Mouse (Mus musculus) CH12.LX (cell line): ENCODE data around the gene Tmem117. TPM values are rescaled to one million over a fixed set of nuclear protein-coding genes. Genes with fewer than 3 reads are reported as not detected.

Experiments used
- DNase-seq: peaks from one replicate; pipeline ENCODE4 v3.0.0-alpha.2; 2013; ENCODE audit errors: extremely low read depth
- H3K27ac ChIP-seq: 2 replicates; pipeline ENCODE4 v1.5.1; 2012; ENCODE audit warnings: low read depth, mild to moderate bottlenecking, control low read depth, moderate library complexity; ENCODE audit not compliant: insufficient read depth
- H3K27me3 ChIP-seq: replicated peaks from 2 replicates; pipeline ENCODE3; 2012; ENCODE audit warnings: inconsistent platforms
- H3K36me3 ChIP-seq, 2 experiments: replicated peaks in 1 of 2; 2 replicates each; pipeline versions ENCODE3 to v1.6.1; 2012; ENCODE audit warnings: inconsistent platforms in 1 of 2, low read length in 1 of 2, mild to moderate bottlenecking in 1 of 2, mixed read lengths in 1 of 2, moderate library complexity in 1 of 2; ENCODE audit not compliant: control insufficient read depth in 1 of 2, insufficient read depth in 1 of 2
- H3K4me1 ChIP-seq, 2 experiments: 2 replicates each; pipeline ENCODE4 v1.6.1; 2012; ENCODE audit warnings: inconsistent platforms in 1 of 2, moderate library complexity in 1 of 2; ENCODE audit not compliant: insufficient read depth in 2 of 2, control insufficient read depth in 1 of 2
- H3K4me2 ChIP-seq: 2 replicates; pipeline ENCODE4 v1.6.1; 2012; ENCODE audit warnings: low read depth, mild to moderate bottlenecking, control low read depth; ENCODE audit not compliant: poor library complexity, insufficient read depth, severe bottlenecking
- H3K4me3 ChIP-seq, 3 experiments: fragments of 150-350 bp in 1 of 3; sonication (generic) in 1 of 3; replicated peaks in 1 of 3; 2 replicates each; pipeline versions ENCODE3 to v1.5.1; 2011 to 2012; ENCODE audit warnings: low read depth in 2 of 3, low read length in 2 of 3, mild to moderate bottlenecking in 2 of 3, moderate library complexity in 2 of 3, control low read depth in 1 of 3, improper control_type of control experiment in 1 of 3, inconsistent platforms in 1 of 3, mixed read lengths in 1 of 3; ENCODE audit not compliant: poor library complexity in 1 of 3
- H3K79me2 ChIP-seq: replicated peaks from 2 replicates; pipeline ENCODE4 v1.6.1; 2012; ENCODE audit warnings: mild to moderate bottlenecking, moderate library complexity; ENCODE audit not compliant: control insufficient read depth, poor library complexity, insufficient read depth, severe bottlenecking; ENCODE audit errors: extremely low read depth
- H3K9ac ChIP-seq: 2 replicates; pipeline ENCODE4 v1.6.1; 2012; ENCODE audit warnings: low read depth, mild to moderate bottlenecking, control low read depth, moderate library complexity; ENCODE audit not compliant: insufficient read depth
- H3K9me3 ChIP-seq: replicated peaks from 2 replicates; pipeline ENCODE3; 2012; ENCODE audit warnings: low read length, inconsistent platforms, mixed read lengths
- BHLHE40 ChIP-seq: IDR thresholded peaks from 2 replicates; pipeline ENCODE4 v1.6.1; 2011; ENCODE audit warnings: mild to moderate bottlenecking, low read depth, low read length, improper control_type of control experiment
- E2F4 ChIP-seq: IDR thresholded peaks from 2 replicates; pipeline ENCODE4 v1.6.1; 2011; ENCODE audit warnings: low read depth, low read length, improper control_type of control experiment; ENCODE audit not compliant: insufficient replicate concordance
- ELF1 ChIP-seq: IDR thresholded peaks from 2 replicates; pipeline ENCODE4 v1.6.1; 2014; ENCODE audit warnings: low read depth, mild to moderate bottlenecking, inconsistent platforms, low read length, improper control_type of control experiment
- GABPA ChIP-seq: IDR thresholded peaks from 2 replicates; pipeline ENCODE4 v1.6.1; 2012; ENCODE audit warnings: low read depth, low read length, improper control_type of control experiment, inconsistent platforms; ENCODE audit not compliant: insufficient replicate concordance
- HCFC1 ChIP-seq: IDR thresholded peaks from 2 replicates; pipeline ENCODE4 v1.6.1; 2012; ENCODE audit warnings: low read depth, mild to moderate bottlenecking, inconsistent platforms, low read length, improper control_type of control experiment
- JUN ChIP-seq: IDR thresholded peaks from 2 replicates; pipeline ENCODE4 v1.6.1; 2011; ENCODE audit warnings: low read depth, mild to moderate bottlenecking, low read length, improper control_type of control experiment, moderate library complexity; ENCODE audit not compliant: insufficient read depth
- MAZ ChIP-seq: IDR thresholded peaks from 2 replicates; pipeline ENCODE4 v1.6.1; 2012; ENCODE audit warnings: low read depth, mild to moderate bottlenecking, inconsistent platforms, low read length, improper control_type of control experiment, moderate library complexity
- MEF2A ChIP-seq: IDR thresholded peaks from 2 replicates; pipeline ENCODE4 v1.6.1; 2014; ENCODE audit warnings: low read depth, mild to moderate bottlenecking, inconsistent platforms, low read length, improper control_type of control experiment, borderline replicate concordance
- MXI1 ChIP-seq: IDR thresholded peaks from 2 replicates; pipeline ENCODE4 v1.6.1; 2011; ENCODE audit warnings: mild to moderate bottlenecking, low read depth, low read length, improper control_type of control experiment
- MYC ChIP-seq: IDR thresholded peaks from 2 replicates; pipeline ENCODE4 v1.6.1; 2011; ENCODE audit warnings: low read depth, mild to moderate bottlenecking, improper control_type of control experiment, low read length
- NRF1 ChIP-seq: IDR thresholded peaks from 2 replicates; pipeline ENCODE4 v1.6.1; 2014; ENCODE audit warnings: low read depth, mild to moderate bottlenecking, inconsistent platforms, low read length, improper control_type of control experiment, moderate library complexity
- RAD21 ChIP-seq: IDR thresholded peaks from 2 replicates; pipeline ENCODE4 v1.6.1; 2011; ENCODE audit warnings: low read depth, mild to moderate bottlenecking, low read length, improper control_type of control experiment, moderate library complexity
- SIN3A ChIP-seq: IDR thresholded peaks from 2 replicates; pipeline ENCODE4 v1.6.1; 2012; ENCODE audit warnings: low read length, improper control_type of control experiment, inconsistent platforms
- SMC3 ChIP-seq: IDR thresholded peaks from 2 replicates; pipeline ENCODE4 v1.6.1; 2011; ENCODE audit warnings: low read depth, low read length, improper control_type of control experiment
- TBP ChIP-seq: conservative IDR thresholded peaks from 2 replicates; pipeline ENCODE4 v1.6.1; 2011; ENCODE audit warnings: low read depth, low read length, improper control_type of control experiment
- TCF12 ChIP-seq: IDR thresholded peaks from 2 replicates; pipeline ENCODE4 v1.6.1; 2014; ENCODE audit warnings: low read depth, mild to moderate bottlenecking, inconsistent platforms, low read length, improper control_type of control experiment
- UBTF ChIP-seq: IDR thresholded peaks from 2 replicates; pipeline ENCODE4 v1.6.1; 2012; ENCODE audit warnings: low read depth, mild to moderate bottlenecking, inconsistent platforms, low read length, improper control_type of control experiment, moderate library complexity
- ZMIZ1 ChIP-seq: IDR thresholded peaks from 2 replicates; pipeline ENCODE4 v1.6.1; 2012; ENCODE audit warnings: low read depth, mild to moderate bottlenecking, inconsistent platforms, low read length, improper control_type of control experiment
- ZNF384 ChIP-seq: IDR thresholded peaks from 2 replicates; pipeline ENCODE4 v1.6.1; 2012; ENCODE audit warnings: low read depth, low read length, improper control_type of control experiment, inconsistent platforms
- dilution Hi-C: fragments of 300-500 bp; cut with MboI; formaldehyde crosslinking; loops from 2 replicates; pipeline ENCODE4 v1.14.3; 2020; ENCODE audit warnings: low sequenced_read_pairs; ENCODE audit not compliant: extremely low pct_unique_long_range_greater_than_20kb, extremely low pct_ligation_motif_present
- in situ Hi-C: fragments of 300-500 bp; cut with MboI; formaldehyde crosslinking; loops from 3 replicates; pipeline ENCODE4 v1.14.3; 2019; ENCODE audit warnings: low sequenced_read_pairs, low pct_ligation_motif_present, low pct_unique_long_range_greater_than_20kb, mixed read lengths
- polyA plus RNA-seq: library from polyadenylated mRNA; unstranded; fragments of >175 nt; gene quantifications from 2 replicates; pipeline ENCODE4 v1.2.1, GENCODE M21; 2012; ENCODE audit warnings: low read depth; ENCODE audit not compliant: insufficient read length
- total RNA-seq, 2 experiments: library from RNA; depleted of rRNA; stranded (reverse); fragments of 300-350 nt in 1 of 2; fragments of >200 nt in 1 of 2; gene quantifications; 2 replicates each; pipeline ENCODE4 v1.2.3; 2012 to 2014

The Tmem117 gene
- total and polyA plus RNA-seq, 3 experiments: not detected

- H3K27ac ChIP-seq: no peak overlapping the region
- H3K79me2 ChIP-seq: no peaks in the 10 kb centered on the region
- DNase-seq: no peak
- H3K36me3 ChIP-seq: no peaks in the 10 kb centered on the region
- H3K27me3 ChIP-seq: no peaks in the 10 kb centered on the region
- H3K9ac ChIP-seq: no peak overlapping the region
- no peak overlapping the region for H3K4me3 ChIP-seq
- peaks cover 47% of the 10 kb centered on the region for H3K9me3 ChIP-seq
- no peaks in the 10 kb centered on the region for H3K4me1 ChIP-seq
- in situ Hi-C loops (no loop called here), dilution Hi-C loops (no loop called here)
- no peak for TF ChIP-seq SMC3
- TF ChIP-seq NRF1: no peak
- TF ChIP-seq HCFC1: no peak
- TF ChIP-seq E2F4: no peak
- TF ChIP-seq UBTF: no peak
- no peak for TF ChIP-seq JUN
- TF ChIP-seq ZNF384: no peak
- no peak for TF ChIP-seq GABPA
- H3K4me2 ChIP-seq: no peak overlapping the region
Measured at GRCm38 (mm10) chr15:94802820-94803219, 173.8 kb downstream of the Tmem117 start.

GRCm38 (mm10) chr15:94803624-94804342, 174.8 kb downstream of the Tmem117 start:
- peaks cover 46% of the 10 kb centered on the region for H3K9me3 ChIP-seq
- TF ChIP-seq TBP (no peak), TCF12 (no peak)
- no peak overlapping the region for H3K27ac ChIP-seq

GRCm38 (mm10) chr15:94806005-94806404, 177.0 kb downstream of the Tmem117 start:
- peaks cover 51% of the 10 kb centered on the region for H3K9me3 ChIP-seq
- TF ChIP-seq MYC (no peak), MAZ (no peak), HCFC1 (no peak), SIN3A (no peak), ZMIZ1 (no peak), TBP (no peak), MXI1 (no peak), BHLHE40 (no peak), RAD21 (no peak), MEF2A (no peak), ELF1 (no peak), ZNF384 (no peak), SMC3 (no peak)
- H3K27me3 ChIP-seq: no peaks in the 10 kb centered on the region
- no peak overlapping the region for H3K4me3 ChIP-seq
- H3K36me3 ChIP-seq: no peaks in the 10 kb centered on the region
- no peak for DNase-seq
- no peaks in the 10 kb centered on the region for H3K4me1 ChIP-seq
- no peak overlapping the region for H3K27ac ChIP-seq
- dilution Hi-C loops (no loop called here), in situ Hi-C loops (no loop called here)
- H3K4me2 ChIP-seq: no peak overlapping the region
- H3K9ac ChIP-seq: no peak overlapping the region
- H3K79me2 ChIP-seq: no peaks in the 10 kb centered on the region

More at GRCm38 (mm10) chr15:94803624-94804342, 174.8 kb downstream of the Tmem117 start:
- H3K36me3 ChIP-seq: no peaks in the 10 kb centered on the region
- DNase-seq: no peak
- H3K4me2 ChIP-seq: no peak overlapping the region
- no peaks in the 10 kb centered on the region for H3K27me3 ChIP-seq
- in situ Hi-C loops (no loop called here), dilution Hi-C loops (no loop called here)
- no peaks in the 10 kb centered on the region for H3K4me1 ChIP-seq
- H3K79me2 ChIP-seq: no peaks in the 10 kb centered on the region
- H3K4me3 ChIP-seq: no peak overlapping the region
- H3K9ac ChIP-seq: no peak overlapping the region
